Mouse (Mus musculus): ENCODE results near the gene Rrn3. TPM values are rescaled to one million over a fixed set of nuclear protein-coding genes. Genes with fewer than 3 reads are reported as not detected.

Rrn3 gene
- total and polyA plus RNA-seq, 3 experiments, result 83.5 to 136 (median 93.8) TPM

DNA sequence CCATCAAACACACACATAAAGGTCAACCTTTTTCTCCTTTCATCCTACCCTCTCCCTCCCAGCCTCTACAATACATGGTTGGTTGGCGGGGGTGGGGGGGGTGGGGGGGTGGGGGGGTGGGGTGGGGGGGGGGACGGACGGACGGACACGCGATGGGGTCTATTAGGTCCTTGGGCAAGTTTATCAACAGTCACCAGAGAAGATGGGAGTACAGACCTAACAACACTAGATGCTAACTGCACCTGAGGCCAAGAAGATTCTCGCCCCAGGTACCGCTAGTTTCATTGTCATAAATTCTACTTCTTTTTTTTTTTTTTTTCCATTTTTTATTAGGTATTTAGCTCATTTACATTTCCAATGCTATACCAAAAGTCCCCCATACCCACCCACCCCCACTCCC, 26.5 kb upstream of the Rrn3 start:
- dilution Hi-C loops (cut with MboI; ENCODE audit: extremely low pct_ligation_motif_present, extremely low pct_unique_long_range_greater_than_20kb, low sequenced_read_pairs) (no loop called here), in situ Hi-C loops (cut with MboI; ENCODE audit: low pct_ligation_motif_present, low pct_unique_long_range_greater_than_20kb, low sequenced_read_pairs) (no loop called here)
- Histone ChIP-seq H3K9me3 (replicated peaks; ENCODE audit: low read length) (no peaks in the 10 kb centered on the region), H3K27ac (ENCODE audit: insufficient read depth, low read depth) (no peak overlapping the region), H3K4me1 (ENCODE audit: control insufficient read depth in 1 of 2, insufficient read depth in 2 of 2) (peaks cover 0 to 19% of the 10 kb centered on the region in 2 experiments; a peak in 2 of 4 replicates), H3K27me3 (replicated peaks) (peaks cover 2% of the 10 kb centered on the region), H3K9ac (ENCODE audit: insufficient read depth, low read depth) (0 out of 2 replicates have a peak overlapping the region, but pooled peaks have one; percentile 32), H3K79me2 (replicated peaks; ENCODE audit: control insufficient read depth, extremely low read depth, insufficient read depth, poor library complexity, severe bottlenecking) (no peaks in the 10 kb centered on the region), H3K4me2 (ENCODE audit: insufficient read depth, low read depth, poor library complexity, severe bottlenecking) (peak overlapping the region; percentile 57), H3K36me3 (replicated peaks in 1 of 2; ENCODE audit: control insufficient read depth in 1 of 2, insufficient read depth in 1 of 2, low read length in 1 of 2) (no peaks in the 10 kb centered on the region), H3K4me3 (replicated peaks in 1 of 3; ENCODE audit: low read depth in 2 of 3, low read length in 2 of 3, poor library complexity in 1 of 3) (peak overlapping the region in 2 of 3 experiments; percentile 36 to 62)
- peak; percentile 10 for DNase-seq (ENCODE audit: extremely low read depth)
- no peak for TF ChIP-seq ZKSCAN1 (IDR thresholded peaks at IDR 0.05; ENCODE audit: borderline replicate concordance, low read depth, low read length)
- 0 out of 2 replicates have a peak, but pooled peaks have one; percentile 10 for TF ChIP-seq MYC (IDR thresholded peaks at IDR 0.05; ENCODE audit: low read depth, low read length)
- 0 out of 2 replicates have a peak, but pooled peaks have one; percentile 30 for TF ChIP-seq KAT2A (IDR thresholded peaks at IDR 0.05; ENCODE audit: insufficient replicate concordance, low read length)
- no peak for TF ChIP-seq ZNF384 (IDR thresholded peaks at IDR 0.05; ENCODE audit: low read depth, low read length)
- no peak for TF ChIP-seq MAFK (IDR thresholded peaks at IDR 0.05; ENCODE audit: insufficient replicate concordance, low read length)
- TF ChIP-seq NELFE (IDR thresholded peaks at IDR 0.05; ENCODE audit: low read depth, low read length), result no peak
- TF ChIP-seq RCOR1 (conservative IDR thresholded peaks at IDR 0.05; ENCODE audit: low read depth, low read length), result no peak
- no peak for TF ChIP-seq GABPA (IDR thresholded peaks at IDR 0.05; ENCODE audit: insufficient replicate concordance, low read depth, low read length)
- TF ChIP-seq MEF2A (IDR thresholded peaks at IDR 0.05; ENCODE audit: borderline replicate concordance, low read depth, low read length), result no peak
- no peak for TF ChIP-seq MAX (IDR thresholded peaks at IDR 0.05; ENCODE audit: low read length)
- no peak for TF ChIP-seq PAX5 (IDR thresholded peaks at IDR 0.05; ENCODE audit: low read length)
- no peak for TF ChIP-seq E2F4 (IDR thresholded peaks at IDR 0.05; ENCODE audit: insufficient replicate concordance, low read depth, low read length)
- TF ChIP-seq CHD2 (IDR thresholded peaks at IDR 0.05; ENCODE audit: low read length), result peak; percentile 48

GRCm38 (mm10) chr16:13754400-13755190, 25.9 kb upstream of the Rrn3 start:
- dilution Hi-C loops (cut with MboI; ENCODE audit: extremely low pct_ligation_motif_present, extremely low pct_unique_long_range_greater_than_20kb, low sequenced_read_pairs) (no loop called here), in situ Hi-C loops (cut with MboI; ENCODE audit: low pct_ligation_motif_present, low pct_unique_long_range_greater_than_20kb, low sequenced_read_pairs) (no loop called here)
- H3K9ac ChIP-seq (ENCODE audit: insufficient read depth, low read depth), result peak overlapping the region; percentile 33; the same call in 1 of the 2 replicates
- peaks cover 2% of the 10 kb centered on the region for H3K27me3 ChIP-seq (replicated peaks)
- H3K4me1 ChIP-seq (ENCODE audit: control insufficient read depth in 1 of 2, insufficient read depth in 2 of 2), result peaks cover under 1 to 19% of the 10 kb centered on the region in 2 experiments; a peak in 3 of 4 replicates
- H3K4me2 ChIP-seq (ENCODE audit: insufficient read depth, low read depth, poor library complexity, severe bottlenecking), result peak overlapping the region; percentile 57
- no peak overlapping the region for H3K27ac ChIP-seq (ENCODE audit: insufficient read depth, low read depth)
- no peaks in the 10 kb centered on the region for H3K79me2 ChIP-seq (replicated peaks; ENCODE audit: control insufficient read depth, extremely low read depth, insufficient read depth, poor library complexity, severe bottlenecking)
- H3K36me3 ChIP-seq (replicated peaks in 1 of 2; ENCODE audit: control insufficient read depth in 1 of 2, insufficient read depth in 1 of 2, low read length in 1 of 2), result peaks cover 0 to under 1% of the 10 kb centered on the region in 2 experiments
- DNase-seq (ENCODE audit: extremely low read depth), result peak; percentile 98
- TF ChIP-seq HCFC1 (IDR thresholded peaks at IDR 0.05; ENCODE audit: low read depth, low read length) (peak; percentile 59), MAZ (IDR thresholded peaks at IDR 0.05; ENCODE audit: low read depth, low read length) (peak; percentile 76; the same call in 1 of the 2 replicates), E2F4 (IDR thresholded peaks at IDR 0.05; ENCODE audit: insufficient replicate concordance, low read depth, low read length) (peak; percentile 61; the same call in 1 of the 2 replicates), TBP (conservative IDR thresholded peaks at IDR 0.05; ENCODE audit: low read depth, low read length) (no peak), MEF2A (IDR thresholded peaks at IDR 0.05; ENCODE audit: borderline replicate concordance, low read depth, low read length) (no peak), SIN3A (IDR thresholded peaks at IDR 0.05; ENCODE audit: low read length) (peak; percentile 88), ELF1 (IDR thresholded peaks at IDR 0.05; ENCODE audit: low read depth, low read length) (peak; percentile 95), TCF12 (IDR thresholded peaks at IDR 0.05; ENCODE audit: low read depth, low read length) (peak; percentile 49; the same call in 1 of the 2 replicates), POLR2AphosphoS2 (IDR thresholded peaks at IDR 0.05; ENCODE audit: low read depth, low read length) (peak; percentile 72; the same call in 1 of the 2 replicates), CHD2 (IDR thresholded peaks at IDR 0.05; ENCODE audit: low read length) (no peak), NRF1 (IDR thresholded peaks at IDR 0.05; ENCODE audit: low read depth, low read length) (peak; percentile 92), ZMIZ1 (IDR thresholded peaks at IDR 0.05; ENCODE audit: low read depth, low read length) (no peak), SMC3 (IDR thresholded peaks at IDR 0.05; ENCODE audit: low read depth, low read length) (no peak), MAX (IDR thresholded peaks at IDR 0.05; ENCODE audit: low read length) (peak; percentile 40; the same call in 1 of the 2 replicates), IRF4 (IDR thresholded peaks at IDR 0.05; ENCODE audit: low read depth, low read length) (0 out of 2 replicates have a peak, but pooled peaks have one; percentile 22), ZNF384 (IDR thresholded peaks at IDR 0.05; ENCODE audit: low read depth, low read length) (peak; percentile 48), POLR2A (IDR thresholded peaks at IDR 0.05; ENCODE audit: low read depth, low read length) (peak; percentile 75), NELFE (IDR thresholded peaks at IDR 0.05; ENCODE audit: low read depth, low read length) (peak; percentile 62), RAD21 (IDR thresholded peaks at IDR 0.05; ENCODE audit: low read depth, low read length) (no peak), MXI1 (IDR thresholded peaks at IDR 0.05; ENCODE audit: low read depth, low read length) (peak; percentile 86; the same call in 1 of the 2 replicates)
- no peaks in the 10 kb centered on the region for H3K9me3 ChIP-seq (replicated peaks; ENCODE audit: low read length)
- peak overlapping the region; percentile 49 to 62 (median 57) for H3K4me3 ChIP-seq (replicated peaks in 1 of 3; ENCODE audit: low read depth in 2 of 3, low read length in 2 of 3, poor library complexity in 1 of 3)
